Mouse (Mus musculus) kidney, adult 2 months (tissue): Measurements from ENCODE around the gene Trpm3. TPM values are rescaled to one million over a fixed set of nuclear protein-coding genes. Genes with fewer than 3 reads are reported as not detected.
A peak's percentile ranks its signal among the peaks of the same experiment; 100 is the strongest.

ENCODE experiments used
- DNase-seq: peaks from one replicate; pipeline ENCODE4 v3.0.0; 2021
- H3K27ac ChIP-seq: fragments of 200-500 bp; 2 replicates; pipeline ENCODE4 v1.5.1; 2012; ENCODE audit warnings: low read depth, low read length, control low read depth, inconsistent platforms; ENCODE audit not compliant: insufficient read depth
- H3K27me3 ChIP-seq: fragments of 200-500 bp; replicated peaks from 2 replicates; pipeline ENCODE4 v1.6.1; 2012; ENCODE audit warnings: mild to moderate bottlenecking, moderate library complexity, low read length, inconsistent platforms; ENCODE audit not compliant: control insufficient read depth, insufficient read depth
- H3K36me3 ChIP-seq: fragments of 200-500 bp; 2 replicates; pipeline ENCODE4 v1.6.1; 2012; ENCODE audit warnings: mild to moderate bottlenecking, moderate library complexity, low read length, inconsistent platforms; ENCODE audit not compliant: control insufficient read depth, insufficient read depth
- H3K4me1 ChIP-seq: fragments of 200-500 bp; 2 replicates; pipeline ENCODE4 v1.6.1; 2011; ENCODE audit warnings: low read length; ENCODE audit not compliant: control insufficient read depth, insufficient read depth
- H3K4me3 ChIP-seq: fragments of 200-500 bp; 2 replicates; pipeline ENCODE4 v1.5.1; 2011; ENCODE audit warnings: mild to moderate bottlenecking, low read depth, low read length, control low read depth; ENCODE audit not compliant: insufficient read depth
- CTCF ChIP-seq: fragments of 200-500 bp; conservative IDR thresholded peaks from 2 replicates; pipeline ENCODE4 v1.5.1; 2011; ENCODE audit warnings: low read depth, mild to moderate bottlenecking, control low read depth, low read length, moderate library complexity, mixed read lengths; ENCODE audit not compliant: insufficient read depth, insufficient read length
- POLR2A ChIP-seq: fragments of 200-500 bp; IDR thresholded peaks from one replicate; pipeline ENCODE4 v1.6.1; 2011; ENCODE audit warnings: low read depth, low read length, control low read depth
- WGBS: fragments of 180-500 bp; shearing (Covaris S2); methylation state at CpG from one replicate; pipeline ENCODE4 v1.1.7; 2018; 5-methylcytosine and 5-hydroxymethylcytosine counted together
- polyA plus RNA-seq: library from polyadenylated mRNA; depleted of rRNA; stranded (reverse); fragments of >200 nt; gene quantifications from 2 replicates; pipeline ENCODE4 v1.2.3, GENCODE M21; 2012

Gene Trpm3
- polyA plus RNA-seq, 1 experiment, result 0.80 TPM

DNA sequence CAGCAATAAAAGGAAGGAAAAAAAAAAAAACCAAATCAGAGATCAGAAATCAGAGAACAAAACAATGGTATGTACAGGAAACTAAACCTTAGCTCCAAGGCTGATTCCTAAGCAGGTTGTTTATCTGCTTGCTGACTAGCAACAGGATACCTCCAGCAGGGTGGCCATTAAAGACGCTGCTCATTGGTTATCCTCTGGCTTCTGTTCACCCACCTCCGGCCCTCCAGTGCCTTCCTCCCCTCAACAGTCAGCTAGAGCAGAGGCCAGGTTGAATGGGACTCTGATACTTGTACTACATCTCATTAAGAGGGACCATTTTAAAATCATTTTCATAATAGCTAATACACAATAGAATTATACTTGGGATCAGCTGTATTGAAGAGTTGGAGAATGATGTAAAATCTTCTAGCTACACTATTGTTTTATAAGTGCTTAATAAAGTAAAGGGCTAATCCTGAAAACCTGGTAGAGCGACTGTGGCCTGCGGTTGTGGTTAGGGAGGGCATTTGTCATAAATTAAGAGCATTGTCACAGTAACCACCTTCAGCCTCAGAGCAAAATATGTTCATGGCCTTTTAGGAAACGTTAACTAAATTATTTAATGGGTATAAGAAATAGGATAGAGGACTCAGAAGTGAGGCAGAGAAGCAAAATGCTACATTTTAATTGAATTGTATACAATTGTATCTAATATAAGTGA, 469.3 kb downstream of the Trpm3 start:
- WGBS, result 66% methylated on average over 5 of the region's 5 CpGs
- H3K4me1 ChIP-seq, result no peaks in the 10 kb centered on the region
- DNase-seq, result no peak
- no peaks in the 10 kb centered on the region; the same call in 1 of the 2 replicates for H3K27me3 ChIP-seq
- H3K27ac ChIP-seq, result no peak overlapping the region
- TF ChIP-seq POLR2A (no peak), CTCF (no peak)
- no peaks in the 10 kb centered on the region for H3K36me3 ChIP-seq
- no peak overlapping the region for H3K4me3 ChIP-seq

DNA sequence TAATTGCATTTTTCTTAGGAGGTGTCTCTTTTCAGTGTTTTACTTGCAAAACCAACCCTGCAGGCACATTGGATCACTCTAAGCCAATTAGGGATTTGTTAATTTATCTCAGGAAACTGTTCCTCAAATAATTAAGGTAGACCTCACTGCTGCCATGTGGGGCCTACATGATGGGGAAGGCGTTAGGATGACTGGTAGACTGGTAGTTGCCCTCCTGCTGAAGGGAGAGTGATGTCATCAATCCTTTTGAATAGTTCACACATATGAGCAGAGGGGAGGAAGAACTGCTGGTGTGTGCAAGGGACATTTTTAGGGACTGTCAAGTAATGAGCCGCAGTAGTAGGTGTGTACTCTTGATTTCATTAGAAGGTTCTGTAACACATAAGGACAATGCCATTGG, 472.8 kb downstream of the Trpm3 start:
- no peak for DNase-seq
- TF ChIP-seq CTCF (no peak), POLR2A (no peak)
- no peaks in the 10 kb centered on the region for H3K27me3 ChIP-seq
- H3K4me1 ChIP-seq, result no peaks in the 10 kb centered on the region
- H3K4me3 ChIP-seq, result no peak overlapping the region
- WGBS, result 90% methylated on average over 2 of the region's 2 CpGs
- H3K36me3 ChIP-seq, result no peaks in the 10 kb centered on the region
- no peak overlapping the region for H3K27ac ChIP-seq

DNA sequence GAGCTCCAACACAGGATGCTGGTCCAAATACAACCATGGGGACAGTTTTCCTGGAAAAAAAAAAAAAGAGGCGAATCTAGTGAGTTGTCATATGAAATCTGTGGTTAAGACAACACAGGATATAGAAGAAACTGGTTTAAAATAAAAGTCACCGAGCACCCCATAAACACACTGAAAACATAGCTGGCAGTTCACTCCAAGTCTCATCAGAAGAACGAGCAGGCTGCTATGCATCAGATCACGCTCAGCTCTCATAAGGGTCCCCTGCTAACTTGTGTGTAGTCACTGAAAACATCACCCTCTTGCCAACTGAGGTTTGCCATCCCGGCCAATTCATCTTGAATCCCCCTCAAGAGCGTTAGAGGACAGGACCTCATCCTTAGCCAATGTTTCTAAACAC, 476.5 kb downstream of the Trpm3 start:
- no peak for DNase-seq
- WGBS, result 88% methylated on average over 6 of the region's 6 CpGs
- Histone ChIP-seq H3K4me1 (no peaks in the 10 kb centered on the region), H3K36me3 (no peaks in the 10 kb centered on the region), H3K27ac (no peak overlapping the region), H3K4me3 (no peak overlapping the region), H3K27me3 (no peaks in the 10 kb centered on the region)
- TF ChIP-seq CTCF (no peak), POLR2A (no peak)

DNA sequence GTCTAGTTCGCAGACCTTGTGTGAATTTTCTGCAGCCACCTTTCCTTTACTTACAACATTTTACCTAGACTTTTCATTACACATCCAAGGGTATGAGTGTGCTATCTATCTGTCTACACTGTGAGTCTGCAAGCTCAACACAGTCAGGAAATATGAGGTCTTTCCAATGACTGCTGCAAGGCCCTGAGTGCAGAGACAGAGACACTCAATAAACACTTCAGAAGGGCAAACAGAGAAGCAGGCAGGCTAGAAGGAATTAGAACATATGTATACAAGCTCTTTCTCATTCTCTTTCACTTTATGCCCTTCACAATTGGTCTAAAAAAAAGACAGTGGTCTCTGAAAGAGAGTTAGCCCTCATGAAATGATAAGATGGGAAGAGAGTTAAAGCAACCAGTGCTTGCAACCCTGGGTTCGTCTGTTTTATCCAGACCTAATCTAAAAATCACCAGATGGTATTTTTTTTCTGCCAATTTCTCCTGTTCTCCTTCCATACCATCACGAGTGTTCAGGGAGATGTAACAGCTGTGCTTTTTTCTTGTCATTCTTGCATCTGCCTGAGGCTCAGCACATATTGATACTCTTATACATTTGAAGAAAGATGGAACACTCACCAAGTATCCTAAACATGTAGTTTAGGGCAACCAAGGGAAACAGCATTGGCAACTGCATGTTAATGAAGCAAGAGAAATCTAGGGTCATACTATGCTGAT, 486.1 kb downstream of the Trpm3 start:
- DNase-seq, result no peak
- Histone ChIP-seq H3K27me3 (no peaks in the 10 kb centered on the region), H3K36me3 (no peaks in the 10 kb centered on the region), H3K4me1 (no peaks in the 10 kb centered on the region), H3K27ac (no peak overlapping the region), H3K4me3 (no peak overlapping the region)
- WGBS, result 81% methylated on average over 3 of the region's 3 CpGs
- TF ChIP-seq CTCF (no peak), POLR2A (no peak)

DNA sequence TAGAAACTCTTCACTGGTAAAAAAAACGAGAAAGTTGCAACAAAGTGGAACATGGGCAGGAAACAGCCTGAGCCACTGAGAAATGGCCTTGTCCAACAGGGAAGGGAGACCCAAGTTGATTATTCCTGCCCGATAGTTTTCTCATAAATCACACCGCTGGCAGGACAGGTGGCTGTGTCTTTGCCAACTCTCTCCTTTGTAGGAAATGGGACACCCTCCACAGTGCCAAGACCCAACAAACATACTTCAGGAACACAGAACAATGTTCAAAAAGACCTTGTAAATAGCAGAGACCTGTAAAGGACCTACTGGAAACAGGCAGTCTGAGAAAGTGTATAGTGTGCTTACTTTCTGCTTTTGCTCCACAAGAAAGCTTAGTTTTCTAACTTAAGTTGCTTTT, 490.0 kb downstream of the Trpm3 start:
- no peaks in the 10 kb centered on the region for H3K36me3 ChIP-seq
- no peak overlapping the region for H3K27ac ChIP-seq
- H3K4me1 ChIP-seq, result no peaks in the 10 kb centered on the region
- H3K27me3 ChIP-seq, result no peaks in the 10 kb centered on the region
- no peak overlapping the region for H3K4me3 ChIP-seq
- DNase-seq, result no peak
- 54% methylated on average over 3 of the region's 3 CpGs for WGBS
- TF ChIP-seq POLR2A (no peak), CTCF (no peak)

DNA sequence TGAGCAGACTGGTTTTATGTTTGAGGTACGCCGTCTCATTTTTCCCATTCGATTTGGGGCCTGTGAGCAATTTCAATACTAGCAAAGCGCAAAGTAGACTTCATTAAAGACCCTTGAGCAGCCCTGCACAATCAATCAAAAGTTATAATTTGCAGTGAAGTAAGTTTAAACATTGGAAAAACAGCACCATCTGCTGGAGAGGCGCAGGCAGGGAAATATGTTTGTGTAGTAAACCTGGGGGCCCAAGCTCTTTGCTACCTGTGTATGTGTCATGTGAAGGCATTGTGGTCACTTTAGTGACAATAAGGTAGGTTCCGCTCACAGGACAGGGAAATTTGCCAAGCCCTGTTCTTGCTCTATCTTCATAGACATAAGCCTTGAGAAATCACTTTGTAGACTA, 492.5 kb downstream of the Trpm3 start:
- H3K36me3 ChIP-seq, result no peaks in the 10 kb centered on the region
- no peak overlapping the region for H3K4me3 ChIP-seq
- H3K4me1 ChIP-seq, result no peaks in the 10 kb centered on the region
- no peaks in the 10 kb centered on the region for H3K27me3 ChIP-seq
- H3K27ac ChIP-seq, result no peak overlapping the region
- TF ChIP-seq POLR2A, result no peak
- no peak; the same call in 1 of the 2 replicates for TF ChIP-seq CTCF
- WGBS, result 53% methylated on average over 6 of the region's 6 CpGs
- DNase-seq, result peak; percentile 33

DNA sequence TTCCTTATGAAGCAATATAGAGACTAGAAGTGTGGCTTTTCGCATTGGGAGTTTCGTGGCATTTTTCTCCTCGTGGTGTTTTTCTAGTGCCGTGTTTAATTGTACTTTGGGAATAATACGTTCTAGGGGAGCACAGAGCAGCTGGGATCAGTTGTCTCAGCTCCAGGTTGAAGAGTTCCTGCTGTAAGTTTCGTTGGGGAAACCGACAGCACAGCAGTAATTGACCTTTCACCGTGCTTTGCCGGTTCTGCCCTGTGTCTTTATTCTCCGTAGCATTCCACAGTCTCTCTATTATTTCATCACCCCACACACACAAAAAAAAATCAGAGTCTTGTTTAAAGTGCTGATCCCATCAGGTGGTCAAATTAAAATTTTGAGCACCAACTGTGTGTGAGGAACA, 496.8 kb downstream of the Trpm3 start:
- Histone ChIP-seq H3K4me1 (no peaks in the 10 kb centered on the region), H3K4me3 (no peak overlapping the region), H3K27me3 (no peaks in the 10 kb centered on the region), H3K27ac (no peak overlapping the region), H3K36me3 (no peaks in the 10 kb centered on the region)
- WGBS, result 37% methylated on average over 10 of the region's 10 CpGs
- DNase-seq, result no peak
- TF ChIP-seq POLR2A (no peak), CTCF (no peak)
